Mouse (Mus musculus) liver, postnatal 0 days (tissue): ENCODE measurements around the gene Zfyve27.

ENCODE experiments used
- CTCF ChIP-seq: sonication (generic); IDR thresholded peaks from 2 replicates; pipeline ENCODE4 v1.5.1; 2016; ENCODE audit warnings: antibody characterized with exemption, low read depth
- EP300 ChIP-seq: IDR thresholded peaks from 2 replicates; pipeline ENCODE4 v1.6.1; 2016; ENCODE audit warnings: antibody characterized with exemption, low read depth, mild to moderate bottlenecking

DNA sequence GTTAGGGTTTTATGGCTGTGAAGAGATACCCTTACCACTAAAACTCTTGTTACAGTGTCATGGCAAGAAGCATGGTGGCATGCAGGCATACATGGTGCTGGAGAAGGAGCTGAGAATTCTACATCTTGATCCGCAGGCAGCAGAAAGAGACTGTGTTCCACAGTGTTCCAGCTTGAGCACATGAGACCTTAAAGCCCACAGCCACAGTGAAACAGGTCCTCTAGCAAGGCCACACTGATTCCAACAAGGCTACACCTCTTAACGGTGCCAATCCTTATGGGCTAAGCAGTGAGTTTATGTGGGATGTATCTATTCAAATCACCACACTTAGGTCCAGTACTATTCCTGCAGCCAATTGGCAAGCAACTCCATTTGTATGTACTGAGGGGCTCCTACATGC is 18.0 kb upstream of the Zfyve27 start:
- TF ChIP-seq CTCF (no peak), EP300 (no peak)
